Mouse (Mus musculus) embryonic fibroblast, embryonic 13.5 days (primary cell): ENCODE results near the gene Dhdh.

Experiments
- CTCF ChIP-seq: IDR thresholded peaks from 2 replicates; pipeline ENCODE4 v1.5.1; 2011; ENCODE audit warnings: mild to moderate bottlenecking, control low read depth, low read length, moderate library complexity, borderline replicate concordance; ENCODE audit not compliant: insufficient read depth
- POLR2A ChIP-seq: IDR thresholded peaks from 2 replicates; pipeline ENCODE4 v1.6.1; 2011; ENCODE audit warnings: low read depth, mild to moderate bottlenecking, control low read depth, low read length, moderate library complexity

DNA sequence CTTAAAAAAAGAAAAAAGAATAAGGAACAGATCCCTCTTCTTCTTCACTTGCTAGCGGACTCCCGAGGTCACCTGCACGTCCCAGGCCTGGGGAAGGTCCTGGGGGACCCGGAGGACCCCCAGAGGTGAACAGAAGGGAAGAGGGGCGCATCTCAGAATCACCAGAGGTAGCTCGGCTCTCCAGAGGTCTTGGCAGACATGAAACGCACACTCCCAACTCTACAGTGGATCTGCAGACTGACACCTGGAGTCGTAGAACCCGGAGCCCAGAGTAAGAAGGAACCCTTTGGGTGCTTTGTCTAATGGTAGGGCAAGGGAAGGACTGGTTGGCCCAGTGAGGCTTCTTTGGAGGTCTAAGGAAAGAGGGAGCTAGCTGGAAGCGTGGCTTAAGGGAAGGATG is 49.0 kb upstream of the Dhdh start:
- TF ChIP-seq CTCF: no peak
- no peak for TF ChIP-seq POLR2A
